Mouse (Mus musculus) megakaryocyte, embryonic 14.5 days (primary cell): ENCODE measurements around the gene Tnrc18. TPM values are rescaled to one million over a fixed set of nuclear protein-coding genes. Genes with fewer than 3 reads are reported as not detected.

Experiments
- H3K27me3 ChIP-seq: replicated peaks from 2 replicates; pipeline ENCODE3; 2012; ENCODE audit warnings: inconsistent platforms
- H3K36me3 ChIP-seq: replicated peaks from 2 replicates; pipeline ENCODE3; 2012; ENCODE audit warnings: low read length, inconsistent platforms, mixed read lengths
- H3K4me1 ChIP-seq: 2 replicates; pipeline ENCODE4 v1.6.1; 2012; ENCODE audit warnings: inconsistent platforms
- H3K4me3 ChIP-seq: replicated peaks from 2 replicates; pipeline ENCODE3; 2012; ENCODE audit warnings: moderate library complexity, mild to moderate bottlenecking, inconsistent platforms
- H3K9me3 ChIP-seq: 2 replicates; pipeline ENCODE4 v1.6.1; 2012; ENCODE audit warnings: inconsistent platforms
- FLI1 ChIP-seq: IDR thresholded peaks from 2 replicates; pipeline ENCODE4 v1.6.1; 2012; ENCODE audit warnings: low read length, inconsistent platforms, mixed read lengths
- GATA1 ChIP-seq: IDR thresholded peaks from 3 replicates; pipeline ENCODE4 v1.6.1; 2012; ENCODE audit warnings: mixed read lengths, low read length, inconsistent platforms, borderline replicate concordance
- polyA plus RNA-seq: library from polyadenylated mRNA; stranded (reverse); fragments of >175 nt; gene quantifications from 2 replicates; pipeline ENCODE4 v1.2.3, GENCODE M21; 2012; ENCODE audit warnings: low replicate concordance; ENCODE audit not compliant: insufficient read depth

Gene Tnrc18
- polyA plus RNA-seq, 1 experiment = 36.1 TPM

GRCm38 (mm10) chr5:142778871-142779270 lies 38.6 kb downstream of the Tnrc18 start:
- H3K9me3 ChIP-seq = no peaks in the 10 kb centered on the region
- H3K4me1 ChIP-seq = peaks cover 49% of the 10 kb centered on the region
- H3K4me3 ChIP-seq = no peak overlapping the region
- H3K36me3 ChIP-seq = peaks cover 87% of the 10 kb centered on the region
- TF ChIP-seq GATA1 = no peak
- no peaks in the 10 kb centered on the region for H3K27me3 ChIP-seq

- no peaks in the 10 kb centered on the region for H3K9me3 ChIP-seq
- TF ChIP-seq FLI1 = no peak
- no peak for TF ChIP-seq GATA1
- peaks cover 87% of the 10 kb centered on the region for H3K36me3 ChIP-seq
- peaks cover 45% of the 10 kb centered on the region for H3K4me1 ChIP-seq
- no peak overlapping the region for H3K4me3 ChIP-seq
- no peaks in the 10 kb centered on the region for H3K27me3 ChIP-seq
Observed at GRCm38 (mm10) chr5:142778135-142778534, 39.3 kb downstream of the Tnrc18 start.

- Histone ChIP-seq H3K27me3 (no peaks in the 10 kb centered on the region), H3K4me3 (no peak overlapping the region), H3K36me3 (peaks cover 93% of the 10 kb centered on the region), H3K4me1 (peaks cover 29% of the 10 kb centered on the region), H3K9me3 (no peaks in the 10 kb centered on the region)
- TF ChIP-seq FLI1 (no peak), GATA1 (no peak)
Observed at GRCm38 (mm10) chr5:142776080-142776479, 41.4 kb downstream of the Tnrc18 start.

- peaks cover 95% of the 10 kb centered on the region for H3K36me3 ChIP-seq
- peaks cover 21% of the 10 kb centered on the region for H3K4me1 ChIP-seq
- no peaks in the 10 kb centered on the region for H3K9me3 ChIP-seq
- H3K4me3 ChIP-seq = no peak overlapping the region
- TF ChIP-seq FLI1 (no peak), GATA1 (no peak)
- H3K27me3 ChIP-seq = no peaks in the 10 kb centered on the region
Observed at GRCm38 (mm10) chr5:142774771-142775170, 42.7 kb downstream of the Tnrc18 start.

- Histone ChIP-seq H3K4me1 (peaks cover 9% of the 10 kb centered on the region), H3K4me3 (no peak overlapping the region), H3K27me3 (no peaks in the 10 kb centered on the region), H3K36me3 (peaks cover 97% of the 10 kb centered on the region), H3K9me3 (no peaks in the 10 kb centered on the region)
- TF ChIP-seq GATA1 = no peak
Observed at GRCm38 (mm10) chr5:142771964-142772363, 45.5 kb downstream of the Tnrc18 start.

- no peak overlapping the region for H3K4me3 ChIP-seq
- peaks cover 97% of the 10 kb centered on the region for H3K36me3 ChIP-seq
- no peaks in the 10 kb centered on the region for H3K9me3 ChIP-seq
- H3K27me3 ChIP-seq = no peaks in the 10 kb centered on the region
- TF ChIP-seq GATA1 (no peak), FLI1 (no peak)
- peaks cover 9% of the 10 kb centered on the region for H3K4me1 ChIP-seq
Observed at GRCm38 (mm10) chr5:142771034-142771433, 46.4 kb downstream of the Tnrc18 start.

- Histone ChIP-seq H3K36me3 (peaks cover 97% of the 10 kb centered on the region), H3K9me3 (no peaks in the 10 kb centered on the region), H3K4me3 (no peak overlapping the region), H3K27me3 (no peaks in the 10 kb centered on the region), H3K4me1 (peaks cover 4% of the 10 kb centered on the region; the same call in 1 of the 2 replicates)
- no peak for TF ChIP-seq GATA1
- no peak for TF ChIP-seq FLI1
Observed at GRCm38 (mm10) chr5:142769641-142770040, 47.8 kb downstream of the Tnrc18 start.

- no peak overlapping the region for H3K4me3 ChIP-seq
- H3K4me1 ChIP-seq = peaks cover 9% of the 10 kb centered on the region; the same call in 1 of the 2 replicates
- H3K9me3 ChIP-seq = no peaks in the 10 kb centered on the region
- no peaks in the 10 kb centered on the region for H3K27me3 ChIP-seq
- peaks cover 97% of the 10 kb centered on the region for H3K36me3 ChIP-seq
- no peak for TF ChIP-seq GATA1
Observed at GRCm38 (mm10) chr5:142768352-142769267, 48.9 kb downstream of the Tnrc18 start.

- no peak for TF ChIP-seq GATA1
- peaks cover 97% of the 10 kb centered on the region for H3K36me3 ChIP-seq
Observed at GRCm38 (mm10) chr5:142767937-142768336, 49.5 kb downstream of the Tnrc18 start.

GRCm38 (mm10) chr5:142766708-142767107 lies 50.8 kb downstream of the Tnrc18 start:
- no peaks in the 10 kb centered on the region for H3K9me3 ChIP-seq
- peaks cover 9% of the 10 kb centered on the region; the same call in 1 of the 2 replicates for H3K4me1 ChIP-seq
- H3K27me3 ChIP-seq = no peaks in the 10 kb centered on the region
- no peak overlapping the region for H3K4me3 ChIP-seq
- H3K36me3 ChIP-seq = peaks cover 97% of the 10 kb centered on the region
- TF ChIP-seq FLI1 (no peak), GATA1 (no peak)

More at GRCm38 (mm10) chr5:142767937-142768336, 49.5 kb downstream of the Tnrc18 start:
- Histone ChIP-seq H3K4me3 (no peak overlapping the region), H3K27me3 (no peaks in the 10 kb centered on the region), H3K9me3 (no peaks in the 10 kb centered on the region), H3K4me1 (peaks cover 9% of the 10 kb centered on the region; the same call in 1 of the 2 replicates)
